8 mouse cellular contexts compared by ENCODE assay signal in genomic region chr14:31831370-31831712, GRCm38 (mm10). TPM values are rescaled to one million over a fixed set of nuclear protein-coding genes. Genes with fewer than 3 reads are reported as not detected.
DNase-seq lines count a peak whose midpoint lies in the region; ATAC-seq and TF ChIP-seq lines count a peak whose summit lies in the region.

No protein-coding gene starts in this region.

- 0 out of 2 replicates have a peak, but pooled peaks cover 2% of the 10 kb centered on the region for H3K9me3 ChIP-seq in forebrain, embryonic 15.5 days
- H3K9me3 ChIP-seq in limb, embryonic 12.5 days, result peaks cover 2% of the 10 kb centered on the region; the same call in 1 of the 2 replicates

- peak; percentile 17 for DNase-seq in cerebellum, adult 11 months
- peak; percentile 67 for DNase-seq in brain, embryonic 14.5 days (ENCODE audit: low read depth)
- DNase-seq in kidney, adult 9 months, result peak; percentile 27
- DNase-seq in yolk sac, embryonic 10.5 days (ENCODE audit: low spot score), result no peak

- peak overlapping the region; percentile 92 for H3K4me3 ChIP-seq in forebrain, embryonic 15.5 days
- peak overlapping the region; percentile 95 for H3K4me3 ChIP-seq in limb, embryonic 12.5 days (replicated peaks)
- peak overlapping the region; percentile 44 for H3K4me3 ChIP-seq in myocyte

- peaks cover 25% of the 10 kb centered on the region for H3K4me1 ChIP-seq in forebrain, embryonic 15.5 days
- H3K4me1 ChIP-seq in limb, embryonic 12.5 days (replicated peaks), result peaks cover 12% of the 10 kb centered on the region; the same call in 1 of the 2 replicates

- H3K27me3 ChIP-seq in forebrain, embryonic 15.5 days, result no peaks in the 10 kb centered on the region
- H3K27me3 ChIP-seq in limb, embryonic 12.5 days, result no peaks in the 10 kb centered on the region
- H3K27me3 ChIP-seq in myocyte (ENCODE audit: control insufficient read depth, insufficient read depth, insufficient read length), result no peaks in the 10 kb centered on the region

- peak; percentile 4; the same call in 1 of the 2 replicates for TF ChIP-seq POLR2A in brain, embryonic 14.5 days (IDR thresholded peaks at IDR 0.05; ENCODE audit: borderline replicate concordance, extremely low read depth, insufficient read depth, insufficient read length, poor library complexity, severe bottlenecking)
- no peak for TF ChIP-seq POLR2A in myocyte (IDR thresholded peaks at IDR 0.05; ENCODE audit: insufficient read length, low read depth)

- under 1% methylated on average over 7 of the region's 7 CpGs for WGBS in forebrain, embryonic 15.5 days
- WGBS in limb, embryonic 12.5 days, result 12% methylated on average over 7 of the region's 7 CpGs

- no peak overlapping the region for H3ac ChIP-seq in myocyte (ENCODE audit: control insufficient read depth, insufficient read length)

- H3K36me3 ChIP-seq in forebrain, embryonic 15.5 days, result no peaks in the 10 kb centered on the region
- no peaks in the 10 kb centered on the region for H3K36me3 ChIP-seq in limb, embryonic 12.5 days
- no peaks in the 10 kb centered on the region for H3K36me3 ChIP-seq in myocyte (ENCODE audit: control insufficient read depth, insufficient read depth)

- no peak for TF ChIP-seq CTCF in brain, embryonic 14.5 days (IDR thresholded peaks at IDR 0.05; ENCODE audit: borderline replicate concordance, extremely low read depth, insufficient read depth, insufficient read length)

- peak overlapping the region; percentile 66 for H3K9ac ChIP-seq in forebrain, embryonic 15.5 days (replicated peaks)
- peak overlapping the region; percentile 70; the same call in 1 of the 2 replicates for H3K9ac ChIP-seq in limb, embryonic 12.5 days (replicated peaks)

- H3K79me2 ChIP-seq in myocyte (ENCODE audit: control insufficient read depth, insufficient read depth), result peaks cover 27% of the 10 kb centered on the region

- H3K27ac ChIP-seq in forebrain, embryonic 15.5 days (replicated peaks), result peak overlapping the region; percentile 96
- no peak overlapping the region for H3K27ac ChIP-seq in limb, embryonic 12.5 days

- ATAC-seq in cerebellum, adult (ENCODE audit: insufficient number of reproducible peaks, low FRiP score, low TSS enrichment), result no peak
- peak; percentile 48; the same call in 1 of the 2 replicates for ATAC-seq in forebrain, embryonic 15.5 days (replicated peaks)
- no peak for ATAC-seq in limb, embryonic 12.5 days (ENCODE audit: insufficient number of reproducible peaks, insufficient read depth, low FRiP score, low TSS enrichment, low read depth)

- peak overlapping the region; percentile 51 for H3K4me2 ChIP-seq in forebrain, embryonic 15.5 days (replicated peaks)
- H3K4me2 ChIP-seq in limb, embryonic 12.5 days, result peak overlapping the region; percentile 71
- peak overlapping the region; percentile 88 for H3K4me2 ChIP-seq in myocyte (ENCODE audit: low read depth)

TF ChIP-seq in myocyte, 11 proteins besides CTCF, POLR2A, EP300 and RAD21:
- TF ChIP-seq MYOD1 (IDR thresholded peaks at IDR 0.05; ENCODE audit: control insufficient read depth in 1 of 3, insufficient read length in 2 of 3, low read depth in 2 of 3) (no peak), REST (IDR thresholded peaks at IDR 0.05; ENCODE audit: insufficient read depth, insufficient read length) (no peak), TCF12 (IDR thresholded peaks at IDR 0.05; ENCODE audit: insufficient read depth, poor library complexity, severe bottlenecking) (no peak), CEBPB (IDR thresholded peaks at IDR 0.05; ENCODE audit: insufficient read depth, poor library complexity, severe bottlenecking) (no peak), USF1 (IDR thresholded peaks at IDR 0.05; ENCODE audit: low read depth) (no peak), POLR2AphosphoS2 (IDR thresholded peaks at IDR 0.05; ENCODE audit: insufficient read length, low read depth) (no peak), TCF3 (IDR thresholded peaks at IDR 0.05; ENCODE audit: insufficient read length, low read depth) (no peak), SRF (IDR thresholded peaks at IDR 0.05; ENCODE audit: control insufficient read depth, insufficient read length, low read depth) (no peak), MYOG (IDR thresholded peaks at IDR 0.05; ENCODE audit: control insufficient read depth in 1 of 3, insufficient read depth in 1 of 3, insufficient read length in 2 of 3, low read depth in 2 of 3) (no peak)

RNA-seq across cellular contexts. Expression of gene Ankrd28, which starts 0.9 kb away (rescaled TPM):
- 18.4 and 23.9 TPM in 2 replicates for polyA plus RNA-seq in brain, embryonic 14.5 days (2012; rRNA removed)
- 11.6 and 12.3 TPM in 2 replicates for polyA plus RNA-seq in forebrain, embryonic 15.5 days (2015; fragmentation: Nextera tagmentation; extraction: Ambion mirVana)
- polyA plus RNA-seq in limb, embryonic 12.5 days (2016; fragmentation: Nextera tagmentation; extraction: Ambion mirVana), result 9.7 and 12.1 TPM in 2 replicates
- 6.5 TPM for polyA plus RNA-seq in myocyte (2012; fragmentation: generic; extraction: Trizol)

Comparison
In these comparisons a context has a peak if more than half of its experiments do, and no peak if none do; other contexts are left out.
1. H3K4me3 ChIP-seq: peak in every context shown above with its lines; median percentile 95 in limb, embryonic 12.5 days; 92 in forebrain, embryonic 15.5 days; 44 in myocyte.